Mouse (Mus musculus): ENCODE measurements around the gene Fras1. TPM values are rescaled to one million over a fixed set of nuclear protein-coding genes. Genes with fewer than 3 reads are reported as not detected.

Gene Fras1
- total RNA-seq, 2 experiments from 2014 or later, result 12.1 to 26.7 TPM

DNA sequence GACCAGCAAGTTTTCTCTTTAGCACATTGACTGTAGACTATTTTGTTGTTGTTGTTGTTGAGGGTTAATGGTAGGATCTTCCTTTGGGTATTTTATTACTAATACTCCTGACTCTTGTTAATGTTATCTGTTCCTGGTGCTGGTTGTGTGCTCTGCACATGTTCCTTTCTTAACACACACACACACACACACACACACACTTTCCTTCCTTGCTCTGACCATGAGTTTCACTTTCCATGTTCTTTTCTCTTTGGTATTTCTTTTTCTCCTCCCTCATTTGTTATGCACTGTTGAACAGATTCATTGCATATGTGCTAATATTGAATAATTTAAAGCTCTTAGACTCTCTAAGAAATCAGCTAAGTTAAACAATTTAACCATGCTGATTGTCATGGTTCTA, 105.2 kb downstream of the Fras1 start:
- DNase-seq (ENCODE audit: low spot score in 2 of 2), result no peak

DNA sequence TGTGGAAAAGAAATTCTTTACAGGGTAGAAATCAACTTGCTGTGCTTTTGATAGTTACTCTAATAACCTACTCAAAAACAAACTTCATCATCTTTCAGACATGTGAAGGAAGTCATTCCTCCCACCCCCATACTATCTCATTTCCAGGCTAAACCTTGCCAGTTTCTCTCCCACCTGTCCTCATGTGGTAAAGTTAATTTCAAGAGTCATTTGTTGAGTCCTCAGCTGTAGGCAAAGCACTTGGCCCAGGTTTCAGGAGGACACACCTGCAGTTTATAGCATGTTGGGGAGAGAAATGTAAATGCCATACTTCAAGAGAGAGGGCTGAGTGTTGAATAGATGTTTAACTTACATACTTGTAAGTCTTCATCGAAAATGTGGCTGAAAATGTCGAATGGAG, 107.4 kb downstream of the Fras1 start:
- no peak for DNase-seq (ENCODE audit: low spot score in 2 of 2)

DNA sequence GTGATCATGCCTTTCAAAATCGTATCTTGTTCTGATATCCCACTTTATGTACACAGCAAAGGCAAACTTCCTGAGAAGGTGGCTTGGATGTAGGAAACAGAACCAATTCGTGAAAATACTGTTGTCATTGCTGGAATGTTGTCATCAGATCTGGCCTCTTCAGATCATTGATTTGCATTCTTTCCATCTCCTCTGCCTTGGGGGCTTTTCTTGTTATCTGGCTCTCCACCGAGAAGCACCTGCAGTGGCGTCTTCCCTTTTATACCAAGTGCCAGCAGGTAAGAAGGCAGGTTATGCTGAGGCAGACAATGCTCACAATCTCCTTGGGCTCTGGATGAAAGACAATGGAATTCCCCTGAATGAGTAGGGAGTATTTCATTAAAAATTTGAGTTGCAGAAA, 108.3 kb downstream of the Fras1 start:
- DNase-seq (ENCODE audit: low spot score in 2 of 2), result no peak

DNA sequence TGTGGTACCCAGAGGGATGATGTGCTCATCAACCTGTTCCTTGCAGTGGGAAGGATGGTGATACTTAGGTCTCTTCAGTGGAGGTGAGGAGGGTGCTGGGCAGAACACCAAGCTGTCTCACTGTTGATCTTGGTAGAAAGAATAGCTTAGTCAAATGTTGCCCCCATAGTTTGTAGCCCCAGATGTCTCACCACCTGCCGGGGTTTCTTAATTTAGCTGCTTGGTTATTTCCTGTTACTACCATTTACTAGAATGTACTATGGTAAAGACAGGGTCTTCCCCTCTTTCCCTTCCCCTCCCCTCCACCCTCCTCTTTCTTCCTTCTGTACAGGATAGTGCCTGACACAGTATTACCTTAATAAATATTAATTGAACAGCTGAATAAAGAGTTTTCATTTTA, 118.7 kb downstream of the Fras1 start:
- no peak for DNase-seq (ENCODE audit: low spot score in 2 of 2)

DNA sequence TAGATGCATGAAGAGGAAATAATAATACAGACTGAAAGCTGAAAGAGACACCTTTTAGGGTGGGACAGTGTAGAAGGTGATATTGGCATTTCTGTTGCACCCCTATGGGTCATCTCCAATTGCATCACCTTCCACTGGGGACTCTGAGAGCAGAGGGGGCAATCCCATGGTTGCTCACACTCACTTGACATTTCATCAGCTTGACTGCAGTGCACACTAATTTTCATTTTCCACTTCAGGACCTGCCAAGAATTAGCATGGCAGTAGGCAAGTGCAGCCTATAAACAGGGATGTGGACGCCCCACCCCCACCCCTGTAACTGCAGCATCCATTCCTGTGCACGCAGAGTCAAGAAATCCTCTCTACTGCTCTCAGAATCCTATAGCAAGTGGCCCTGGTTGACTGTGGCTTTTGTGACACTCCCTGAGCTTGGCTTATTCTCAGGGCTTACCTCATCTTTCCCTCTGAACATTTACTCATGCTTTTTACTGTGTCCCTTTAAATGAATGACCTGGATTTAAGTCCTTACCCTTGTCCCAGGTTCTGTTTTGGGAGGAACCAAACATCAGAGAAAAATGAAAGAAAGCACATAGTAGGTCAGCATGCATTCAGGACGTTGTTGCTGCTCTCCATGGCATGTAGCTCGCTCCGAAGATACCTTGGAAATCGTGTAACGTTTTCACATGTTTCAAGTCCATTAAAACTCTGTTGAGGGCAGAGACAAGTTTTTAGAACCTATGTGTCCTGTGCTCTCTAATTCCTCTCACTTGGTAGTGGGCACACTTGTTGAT, 120.9 kb downstream of the Fras1 start:
- DNase-seq (ENCODE audit: low spot score in 2 of 2), result no peak

DNA sequence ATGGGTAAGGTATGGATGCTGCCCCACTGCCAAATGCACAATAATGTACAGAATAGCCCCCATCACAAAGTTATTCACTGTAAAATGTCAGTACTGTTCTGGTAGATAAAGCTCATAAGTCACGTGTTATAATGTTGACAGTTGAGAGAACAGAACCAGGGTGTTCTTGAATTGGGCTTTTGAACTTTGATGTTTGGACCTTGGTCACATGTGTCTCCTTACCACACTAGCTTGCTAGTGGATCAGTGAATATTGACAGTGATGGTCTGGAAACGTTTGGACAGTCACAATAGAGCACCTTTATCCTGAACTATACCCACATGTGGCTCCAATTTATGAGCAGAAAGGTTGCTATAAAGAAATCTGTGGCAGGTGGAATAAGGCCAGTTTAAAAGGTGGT, 124.3 kb downstream of the Fras1 start:
- DNase-seq (ENCODE audit: low spot score in 2 of 2), result no peak

DNA sequence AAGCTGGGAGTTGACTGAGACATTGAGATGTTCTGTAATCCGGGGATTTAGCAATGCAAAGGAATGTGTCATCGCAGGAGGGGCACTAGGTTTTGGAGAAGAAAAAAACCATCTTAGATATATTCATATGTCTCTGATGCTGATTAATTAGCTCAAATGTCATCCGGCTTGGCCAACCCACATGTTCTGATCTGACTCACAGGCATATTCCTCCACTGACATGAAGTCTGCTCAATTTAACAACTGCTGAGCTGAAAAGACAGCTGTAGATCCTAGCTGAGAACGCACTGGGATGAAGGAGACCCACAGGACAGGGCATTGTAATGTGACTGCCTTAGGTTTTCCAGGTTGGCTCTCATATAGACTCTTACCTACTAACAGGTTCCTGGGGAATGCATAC, 128.0 kb downstream of the Fras1 start:
- no peak for DNase-seq (ENCODE audit: low spot score in 2 of 2)

DNA sequence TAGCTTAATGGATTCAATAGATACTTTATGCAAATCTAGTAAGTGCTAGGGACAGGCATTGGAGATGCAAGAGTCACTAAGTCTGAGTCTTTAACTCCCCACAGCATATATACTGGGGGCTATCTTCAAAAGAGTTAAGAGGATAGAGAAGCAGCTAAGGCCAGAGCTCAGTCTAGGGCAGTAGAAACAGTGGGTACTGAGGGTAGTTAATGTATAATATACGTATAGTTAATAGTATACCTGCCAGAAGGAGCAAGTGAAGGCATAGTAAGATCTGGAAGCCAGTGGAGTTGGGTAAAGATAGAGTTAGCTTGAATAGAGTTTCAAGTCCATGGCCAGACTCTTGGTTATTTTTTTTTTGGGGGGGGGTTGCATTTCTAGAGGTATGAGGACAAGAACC, 128.6 kb downstream of the Fras1 start:
- no peak for DNase-seq (ENCODE audit: low spot score in 2 of 2)

DNA sequence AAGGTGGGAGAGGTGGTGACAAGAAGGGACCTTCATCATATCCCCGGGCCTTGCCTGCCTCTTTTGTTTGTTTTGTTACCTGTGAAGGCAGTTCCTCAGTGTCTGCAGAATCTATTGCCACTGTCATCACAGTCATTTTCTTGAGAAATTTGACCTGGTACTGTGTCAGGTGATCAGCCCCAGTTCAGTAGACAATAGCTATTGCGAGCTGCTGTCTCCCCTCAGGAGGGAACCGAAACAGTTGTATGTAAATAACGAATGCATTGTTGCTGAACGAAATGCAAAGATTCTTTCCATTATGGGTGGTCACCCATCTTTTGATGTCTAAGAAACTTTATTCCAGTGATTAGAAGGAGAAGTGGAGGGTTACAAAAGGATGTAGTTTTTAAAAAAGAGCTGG, 137.2 kb downstream of the Fras1 start:
- DNase-seq (ENCODE audit: low spot score in 2 of 2), result no peak

DNA sequence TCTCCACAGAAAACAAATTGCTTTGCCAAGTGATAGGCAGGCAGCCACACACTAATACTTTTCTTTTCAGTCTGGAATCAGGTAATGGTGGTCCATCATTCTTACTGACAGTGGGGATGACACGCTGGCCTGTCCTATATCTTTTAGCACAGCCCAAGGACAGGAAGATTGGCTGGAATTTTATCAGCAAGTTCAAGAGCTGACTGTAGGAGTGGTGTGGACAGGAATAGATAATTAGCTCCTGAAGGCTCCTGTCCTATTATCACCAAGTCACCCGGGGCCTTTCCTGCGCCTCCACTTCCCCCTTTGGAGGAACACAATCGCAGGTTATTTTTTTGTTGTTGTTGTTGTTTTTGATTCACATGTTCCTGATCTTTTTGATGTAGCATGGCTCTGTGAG, 139.6 kb downstream of the Fras1 start:
- no peak for DNase-seq (ENCODE audit: low spot score in 2 of 2)

DNA sequence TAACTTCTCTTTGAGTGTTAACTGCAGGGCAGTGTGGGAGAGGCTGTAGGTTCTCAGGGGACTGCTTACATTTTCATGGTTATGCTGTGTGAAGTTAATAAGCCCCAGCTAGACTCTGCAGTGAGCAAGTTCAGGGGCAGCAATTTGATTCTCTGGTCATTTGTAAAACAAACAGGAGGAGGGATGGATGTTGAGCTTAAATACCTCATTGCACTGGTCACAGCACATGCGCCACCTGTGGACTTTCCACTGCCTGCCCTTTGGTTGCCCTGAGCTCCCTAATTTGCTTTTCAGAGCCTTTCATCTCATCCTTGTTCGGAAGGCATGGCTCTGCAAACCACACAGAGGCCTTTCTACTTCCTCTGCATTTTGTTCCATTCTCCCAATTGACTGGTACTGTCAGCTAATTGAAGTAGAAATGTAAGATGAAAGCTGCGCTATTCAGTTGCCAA, 142.1 kb downstream of the Fras1 start:
- DNase-seq (ENCODE audit: low spot score in 2 of 2), result no peak

DNA sequence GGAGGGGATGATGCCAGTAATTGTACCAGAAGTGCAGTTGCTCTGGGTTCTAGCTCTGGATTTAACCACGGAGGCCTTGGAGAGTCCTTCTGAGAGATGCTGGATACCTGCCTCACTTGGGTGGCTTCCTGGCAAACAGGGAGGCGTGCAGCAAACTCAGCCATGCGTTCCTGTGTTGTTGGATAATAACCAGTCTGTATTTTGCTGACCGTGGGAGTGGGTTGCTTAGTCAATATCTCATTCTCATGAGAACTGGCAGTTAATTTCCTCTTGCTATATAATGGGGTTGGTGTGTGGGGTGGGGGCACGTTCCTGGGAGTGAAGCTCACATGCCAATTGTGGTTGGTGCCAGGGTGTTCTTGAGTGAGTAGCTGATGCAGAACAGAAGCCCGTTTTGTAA, 142.6 kb downstream of the Fras1 start:
- no peak for DNase-seq (ENCODE audit: low spot score in 2 of 2)

DNA sequence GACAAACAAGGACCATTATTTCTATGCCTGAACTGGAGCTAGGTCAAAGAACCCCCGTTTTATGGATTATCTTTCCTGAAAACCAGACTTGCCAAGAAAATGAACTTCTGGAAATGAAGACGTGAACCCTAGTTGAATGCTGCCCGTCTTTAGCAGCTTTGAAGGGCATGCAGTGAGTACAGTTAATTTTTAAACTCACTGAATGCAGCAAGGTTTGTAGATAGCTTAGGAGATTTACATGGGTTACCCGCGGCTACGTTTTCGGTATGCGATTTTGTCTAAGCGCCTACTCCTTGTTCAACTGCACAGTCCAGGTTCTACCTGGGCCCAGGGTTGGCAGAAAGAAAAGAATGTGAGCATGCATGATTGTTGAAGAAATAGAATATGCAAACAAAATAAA, 147.8 kb downstream of the Fras1 start:
- DNase-seq (ENCODE audit: low spot score in 2 of 2), result no peak

DNA sequence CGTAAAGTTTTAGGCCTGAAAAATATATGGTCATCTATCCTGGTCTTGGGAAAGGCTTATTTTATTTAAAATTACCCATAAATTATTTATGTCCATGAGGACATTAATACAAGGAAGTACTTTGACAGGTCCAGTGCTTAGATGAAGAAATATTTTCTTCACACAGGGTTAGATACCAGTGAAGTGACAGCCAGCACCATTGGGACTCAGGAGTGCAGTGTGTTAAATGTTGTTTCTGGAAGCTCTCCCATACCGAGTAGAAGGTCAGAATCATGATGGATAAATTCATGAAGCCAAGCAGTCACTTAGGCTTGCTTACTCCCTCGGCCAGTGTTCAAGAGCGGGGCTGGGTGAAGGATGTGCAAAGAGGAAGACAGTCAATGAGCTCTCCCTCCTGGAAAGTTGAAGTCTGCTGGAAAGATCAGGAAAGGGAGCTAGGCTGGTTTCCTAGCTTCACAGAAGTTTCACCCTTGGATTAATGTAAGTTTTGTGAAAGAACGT, 149.2 kb downstream of the Fras1 start:
- DNase-seq (ENCODE audit: low spot score in 2 of 2), result no peak

DNA sequence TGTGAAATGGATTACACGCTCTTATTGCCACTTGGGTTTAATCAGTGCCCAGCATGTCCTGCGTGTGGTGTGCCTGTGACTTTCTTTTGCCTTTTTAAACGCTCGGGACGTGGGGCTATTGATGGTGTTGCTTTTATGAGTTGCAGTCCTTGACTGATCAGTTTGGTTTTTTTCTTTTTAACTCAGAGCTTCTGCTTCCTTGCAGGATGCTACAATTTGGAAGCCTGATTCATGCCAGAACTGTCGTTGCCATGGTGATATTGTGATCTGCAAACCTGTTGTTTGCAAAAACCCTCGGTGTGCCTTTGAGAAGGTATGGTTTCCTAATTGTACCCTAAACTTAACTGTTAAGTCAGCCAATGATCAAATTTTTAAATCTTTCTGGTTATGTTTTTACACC, 154.5 kb downstream of the Fras1 start:
- DNase-seq (ENCODE audit: low spot score in 2 of 2), result no peak

DNA sequence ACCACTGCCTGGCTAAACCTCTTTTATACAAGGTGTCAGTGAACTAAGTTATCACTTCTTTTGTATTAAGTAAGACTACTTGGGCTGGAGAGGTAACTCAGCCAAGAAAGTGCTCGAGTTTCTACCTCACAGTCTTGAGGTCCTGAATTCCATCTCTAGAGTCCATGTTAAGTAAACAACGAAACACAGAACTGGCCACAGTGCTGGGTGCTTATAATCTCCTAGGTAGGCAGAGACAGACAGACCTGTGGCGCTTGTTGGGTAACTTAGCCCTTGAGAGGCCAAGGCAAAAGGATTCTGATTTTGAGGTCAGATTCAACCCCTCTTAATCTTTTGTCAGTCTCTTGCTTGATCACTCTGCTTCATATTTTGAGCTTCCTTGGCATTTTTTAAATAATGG, 156.8 kb downstream of the Fras1 start:
- DNase-seq (ENCODE audit: low spot score in 2 of 2), result no peak

DNA sequence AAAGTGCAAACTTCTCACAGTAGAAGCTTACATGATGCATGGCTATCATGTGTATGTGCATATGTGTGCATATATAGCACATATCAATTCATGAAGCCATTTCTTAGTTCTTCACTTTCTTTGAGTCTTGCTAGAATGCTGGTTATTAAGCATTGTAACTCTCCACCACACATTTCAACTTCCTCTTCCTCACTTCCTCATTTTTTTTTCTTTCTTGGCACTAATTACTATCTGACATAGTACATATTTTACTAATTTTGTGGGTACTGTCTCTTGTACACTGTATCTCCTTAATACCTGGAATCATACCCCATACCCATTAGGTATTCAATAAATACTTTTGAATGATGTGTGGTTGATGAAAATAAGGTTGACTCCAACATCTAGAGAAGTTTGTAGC, 158.2 kb downstream of the Fras1 start:
- no peak for DNase-seq (ENCODE audit: low spot score in 2 of 2)

DNA sequence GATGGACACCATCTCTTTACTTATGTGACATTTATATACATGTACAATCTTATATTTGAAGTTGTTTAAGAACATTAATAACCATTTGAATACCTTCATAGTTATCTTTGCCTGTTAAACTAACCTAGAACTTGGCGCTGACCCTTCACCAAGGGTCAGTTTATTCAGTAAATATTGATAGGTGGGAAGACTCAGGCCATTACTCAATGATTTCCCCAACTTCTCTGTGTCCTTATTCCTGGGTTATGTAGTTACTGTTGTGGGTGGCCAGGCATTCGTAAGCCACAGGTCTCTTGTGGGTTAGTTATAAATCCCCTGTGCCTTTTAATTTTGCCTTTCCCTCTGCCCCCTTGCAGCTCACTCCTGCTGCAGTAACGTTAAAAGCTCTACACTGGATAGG, 162.8 kb downstream of the Fras1 start:
- no peak for DNase-seq (ENCODE audit: low spot score in 2 of 2)

DNA sequence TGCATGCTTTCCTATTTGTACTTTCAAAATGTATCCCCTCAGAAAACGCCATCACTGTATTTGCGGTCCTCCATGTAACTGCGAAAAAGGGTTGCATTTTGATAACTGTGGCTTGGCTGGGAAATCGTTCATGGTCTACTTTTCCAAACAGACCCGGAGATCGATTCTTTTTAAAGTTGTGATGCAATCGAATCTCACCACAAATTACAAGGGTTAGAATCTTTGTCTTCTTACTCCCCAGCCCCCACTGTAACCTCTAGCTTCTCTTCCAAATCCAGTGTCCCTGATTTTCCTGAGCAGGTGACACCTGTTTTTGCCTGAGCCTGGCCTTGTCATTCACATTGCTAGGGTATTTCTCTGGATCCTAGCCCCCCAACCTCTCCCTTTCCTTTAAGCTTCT, 163.2 kb downstream of the Fras1 start:
- no peak for DNase-seq (ENCODE audit: low spot score in 2 of 2)

DNA sequence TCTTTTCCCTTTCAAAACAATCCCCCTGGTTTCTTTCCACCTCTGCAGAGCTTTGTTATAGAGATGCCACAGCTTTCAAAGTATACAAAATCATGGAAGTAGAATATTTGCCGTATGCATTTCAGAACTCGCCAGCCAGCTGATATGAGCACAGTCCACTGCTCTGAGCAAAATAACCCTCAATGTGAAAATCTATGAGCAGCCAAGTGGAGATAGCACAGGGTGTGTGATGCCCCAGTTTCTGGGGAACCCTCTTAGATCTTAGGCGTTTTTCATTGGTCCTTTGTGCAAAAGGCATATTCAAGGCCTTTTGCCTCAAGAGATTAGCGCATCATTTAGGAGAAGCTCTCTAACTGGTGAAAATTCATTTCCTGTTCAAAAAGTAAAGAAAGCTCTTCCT, 170.4 kb downstream of the Fras1 start:
- no peak for DNase-seq (ENCODE audit: low spot score in 2 of 2)

DNA sequence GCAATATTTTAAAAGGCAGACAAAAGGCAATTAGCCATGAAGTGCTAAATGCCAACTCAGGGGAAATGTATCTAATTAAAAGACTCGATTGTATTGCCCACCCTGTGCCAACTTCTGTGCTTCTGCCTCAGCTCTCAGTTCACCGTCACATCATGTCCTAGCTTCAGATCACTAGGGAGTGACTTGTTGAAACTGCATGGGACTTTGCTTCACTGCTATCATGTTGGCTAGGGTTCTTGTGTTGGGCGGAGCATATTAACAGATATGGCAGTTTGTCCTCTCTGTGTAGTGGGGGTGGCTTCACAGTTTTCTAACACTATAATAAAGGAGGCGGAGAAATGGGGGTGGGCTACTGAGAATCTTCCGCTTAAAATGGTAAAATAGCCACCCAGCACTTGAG, 172.2 kb downstream of the Fras1 start:
- DNase-seq (ENCODE audit: low spot score in 2 of 2), result no peak

DNA sequence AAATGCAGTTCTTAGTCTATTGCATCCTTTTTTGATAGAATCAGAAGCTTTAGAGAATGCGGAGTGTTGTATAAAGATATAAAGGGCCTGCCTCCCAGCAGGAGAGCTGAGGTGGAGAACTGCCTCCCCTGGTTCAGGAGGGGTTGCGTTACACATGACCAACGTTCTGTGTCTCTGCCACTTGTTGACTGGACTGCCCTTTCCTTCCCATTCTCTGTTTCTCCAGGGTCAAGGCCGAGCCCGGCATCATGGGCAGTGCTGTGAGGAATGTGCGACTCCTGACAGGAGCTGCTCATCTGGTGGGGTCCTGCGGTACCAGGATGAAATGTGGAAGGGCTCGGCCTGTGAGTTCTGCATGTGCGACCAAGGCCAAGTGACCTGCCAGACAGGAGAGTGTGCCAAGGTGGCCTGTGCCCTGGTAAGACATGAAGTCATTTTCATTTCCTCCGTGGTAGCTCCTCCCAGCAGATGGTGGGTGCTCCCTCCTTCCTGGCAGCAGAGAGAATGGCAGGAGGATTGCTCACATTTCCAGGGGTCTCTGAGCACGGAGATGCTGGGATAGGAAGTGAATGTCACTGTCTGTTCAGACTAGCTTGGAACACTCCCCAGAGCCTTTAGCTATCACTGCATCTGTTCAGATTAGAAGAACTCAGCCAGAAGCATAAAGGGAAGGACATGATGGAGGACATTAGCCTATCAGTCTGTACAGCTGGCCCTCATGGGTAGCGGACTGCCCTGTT, 181.4 kb downstream of the Fras1 start:
- no peak for DNase-seq (ENCODE audit: low spot score in 2 of 2)

Measured in adrenal gland, postnatal 4 days (tissue).